Mouse (Mus musculus) myocyte (in vitro differentiated cells): ENCODE measurements at regions not wholly inside any gene's neighbourhood (a gene's known extent, or its start where the extent isn't known, plus 50 kb on each side); places are given as distances from the start of the nearest gene placed in this dataset.

Experiments used
- H3K27me3 ChIP-seq: one replicate; pipeline ENCODE4 v1.6.1; 2011; ENCODE audit not compliant: control insufficient read depth, insufficient read depth, insufficient read length
- H3K36me3 ChIP-seq: one replicate; pipeline ENCODE4 v1.6.1; 2011; ENCODE audit not compliant: control insufficient read depth, insufficient read depth
- H3K4me2 ChIP-seq: one replicate; pipeline ENCODE4 v1.6.1; 2011; ENCODE audit warnings: low read depth, control low read depth
- H3K4me3 ChIP-seq: one replicate; pipeline ENCODE4 v1.5.1; 2011; ENCODE audit warnings: mild to moderate bottlenecking, control low read depth, moderate library complexity
- H3K79me2 ChIP-seq: one replicate; pipeline ENCODE4 v1.6.1; 2011; ENCODE audit not compliant: control insufficient read depth, insufficient read depth
- H3ac ChIP-seq: one replicate; pipeline ENCODE4 v1.6.1; 2011; ENCODE audit not compliant: control insufficient read depth, insufficient read length
- CEBPB ChIP-seq: IDR thresholded peaks from 2 replicates; pipeline ENCODE4 v1.6.1; 2011; ENCODE audit warnings: mild to moderate bottlenecking, moderate library complexity; ENCODE audit not compliant: poor library complexity, insufficient read depth, severe bottlenecking
- E2F4 ChIP-seq: IDR thresholded peaks from one replicate; pipeline ENCODE4 v1.6.1; 2011; ENCODE audit warnings: mild to moderate bottlenecking, control low read depth, moderate library complexity; ENCODE audit not compliant: insufficient read depth
- MAX ChIP-seq: IDR thresholded peaks from one replicate; pipeline ENCODE4 v1.6.1; 2011; ENCODE audit warnings: low read depth, mild to moderate bottlenecking, control low read depth
- MYOD1 ChIP-seq, 3 experiments: IDR thresholded peaks; one replicate each; pipeline ENCODE4 v1.6.1; 2011; ENCODE audit warnings: control low read depth in 2 of 3, low read depth in 2 of 3, mild to moderate bottlenecking in 2 of 3, moderate library complexity in 1 of 3; ENCODE audit not compliant: insufficient read length in 2 of 3, control insufficient read depth in 1 of 3
- MYOG ChIP-seq, 3 experiments: IDR thresholded peaks; one replicate each; pipeline ENCODE4 v1.6.1; 2011; ENCODE audit warnings: control low read depth in 2 of 3, low read depth in 2 of 3, mild to moderate bottlenecking in 2 of 3; ENCODE audit not compliant: insufficient read length in 2 of 3, control insufficient read depth in 1 of 3, insufficient read depth in 1 of 3
- POLR2A ChIP-seq: IDR thresholded peaks from one replicate; pipeline ENCODE4 v1.6.1; 2011; ENCODE audit warnings: low read depth, mild to moderate bottlenecking, control low read depth, moderate library complexity; ENCODE audit not compliant: insufficient read length
- POLR2AphosphoS2 ChIP-seq: IDR thresholded peaks from one replicate; pipeline ENCODE4 v1.6.1; 2011; ENCODE audit warnings: low read depth, control low read depth; ENCODE audit not compliant: insufficient read length
- REST ChIP-seq: IDR thresholded peaks from one replicate; pipeline ENCODE4 v1.6.1; 2011; ENCODE audit warnings: mild to moderate bottlenecking, control low read depth, moderate library complexity; ENCODE audit not compliant: insufficient read depth, insufficient read length
- SRF ChIP-seq: IDR thresholded peaks from one replicate; pipeline ENCODE4 v1.6.1; 2011; ENCODE audit warnings: low read depth; ENCODE audit not compliant: control insufficient read depth, insufficient read length
- TCF12 ChIP-seq: IDR thresholded peaks from one replicate; pipeline ENCODE4 v1.6.1; 2011; ENCODE audit warnings: mild to moderate bottlenecking, control low read depth; ENCODE audit not compliant: poor library complexity, insufficient read depth, severe bottlenecking
- TCF3 ChIP-seq: IDR thresholded peaks from one replicate; pipeline ENCODE4 v1.6.1; 2011; ENCODE audit warnings: low read depth, control low read depth; ENCODE audit not compliant: insufficient read length
- USF1 ChIP-seq: IDR thresholded peaks from one replicate; pipeline ENCODE4 v1.6.1; 2011; ENCODE audit warnings: low read depth, mild to moderate bottlenecking, control low read depth, moderate library complexity

- H3ac ChIP-seq: no peak overlapping the region
- no peaks in the 10 kb centered on the region for H3K27me3 ChIP-seq
- no peak overlapping the region for H3K4me2 ChIP-seq
- no peaks in the 10 kb centered on the region for H3K36me3 ChIP-seq
- no peak overlapping the region for H3K4me3 ChIP-seq
- no peaks in the 10 kb centered on the region for H3K79me2 ChIP-seq
- TF ChIP-seq MYOD1 (IDR thresholded peaks at IDR 0.05; ENCODE audit: control insufficient read depth in 1 of 3, insufficient read length in 2 of 3, low read depth in 2 of 3) (peak; percentile 37 to 98 (median 98)), MYOG (IDR thresholded peaks at IDR 0.05; ENCODE audit: control insufficient read depth in 1 of 3, insufficient read depth in 1 of 3, insufficient read length in 2 of 3, low read depth in 2 of 3) (peak; percentile 89 to 100 (median 96)), TCF3 (peak; percentile 90), CEBPB (no peak), POLR2AphosphoS2 (peak; percentile 29), USF1 (no peak), TCF12 (peak; percentile 89), MAX (no peak), REST (no peak), SRF (peak; percentile 27), E2F4 (no peak), POLR2A (no peak)
Observed at GRCm38 (mm10) chr1:92776353-92776752, 55.1 kb upstream of the Gpc1 start.

GRCm38 (mm10) chr1:92775908-92776307 is 55.5 kb upstream of the Gpc1 start:
- no peaks in the 10 kb centered on the region for H3K36me3 ChIP-seq
- no peaks in the 10 kb centered on the region for H3K27me3 ChIP-seq
- H3K79me2 ChIP-seq: no peaks in the 10 kb centered on the region
- TF ChIP-seq SRF: no peak
- peak; percentile 5 to 96 (median 93) for TF ChIP-seq MYOD1 (IDR thresholded peaks at IDR 0.05; ENCODE audit: control insufficient read depth in 1 of 3, insufficient read length in 2 of 3, low read depth in 2 of 3)
- no peak for TF ChIP-seq E2F4
- no peak for TF ChIP-seq POLR2A
- TF ChIP-seq TCF3: peak; percentile 84
- TF ChIP-seq TCF12: peak; percentile 82
- no peak for TF ChIP-seq USF1
- peak; percentile 85 to 98 (median 89) for TF ChIP-seq MYOG (IDR thresholded peaks at IDR 0.05; ENCODE audit: control insufficient read depth in 1 of 3, insufficient read depth in 1 of 3, insufficient read length in 2 of 3, low read depth in 2 of 3)
- TF ChIP-seq CEBPB: no peak
- no peak overlapping the region for H3ac ChIP-seq
- H3K4me2 ChIP-seq: peak overlapping the region; percentile 64
- no peak overlapping the region for H3K4me3 ChIP-seq

GRCm38 (mm10) chr1:92774743-92775692 is 56.4 kb upstream of the Gpc1 start:
- Histone ChIP-seq H3K36me3 (no peaks in the 10 kb centered on the region), H3K27me3 (no peaks in the 10 kb centered on the region), H3K4me3 (peak overlapping the region; percentile 1), H3ac (no peak overlapping the region), H3K4me2 (peak overlapping the region; percentile 64), H3K79me2 (no peaks in the 10 kb centered on the region)
- TF ChIP-seq TCF3 (no peak), SRF (no peak), MYOG (IDR thresholded peaks at IDR 0.05; ENCODE audit: control insufficient read depth in 1 of 3, insufficient read depth in 1 of 3, insufficient read length in 2 of 3, low read depth in 2 of 3) (peak in 1 of 3 experiments; percentile 27), CEBPB (no peak), MAX (no peak)

GRCm38 (mm10) chr1:92774006-92774405 is 57.4 kb upstream of the Gpc1 start:
- Histone ChIP-seq H3K36me3 (no peaks in the 10 kb centered on the region), H3K79me2 (no peaks in the 10 kb centered on the region), H3K4me2 (peak overlapping the region; percentile 64), H3ac (no peak overlapping the region), H3K4me3 (peak overlapping the region; percentile 1), H3K27me3 (no peaks in the 10 kb centered on the region)
- TF ChIP-seq MYOG (IDR thresholded peaks at IDR 0.05; ENCODE audit: control insufficient read depth in 1 of 3, insufficient read depth in 1 of 3, insufficient read length in 2 of 3, low read depth in 2 of 3): no peak
- no peak for TF ChIP-seq POLR2A
- TF ChIP-seq REST: no peak
- TF ChIP-seq MYOD1 (IDR thresholded peaks at IDR 0.05; ENCODE audit: control insufficient read depth in 1 of 3, insufficient read length in 2 of 3, low read depth in 2 of 3): no peak

DNA sequence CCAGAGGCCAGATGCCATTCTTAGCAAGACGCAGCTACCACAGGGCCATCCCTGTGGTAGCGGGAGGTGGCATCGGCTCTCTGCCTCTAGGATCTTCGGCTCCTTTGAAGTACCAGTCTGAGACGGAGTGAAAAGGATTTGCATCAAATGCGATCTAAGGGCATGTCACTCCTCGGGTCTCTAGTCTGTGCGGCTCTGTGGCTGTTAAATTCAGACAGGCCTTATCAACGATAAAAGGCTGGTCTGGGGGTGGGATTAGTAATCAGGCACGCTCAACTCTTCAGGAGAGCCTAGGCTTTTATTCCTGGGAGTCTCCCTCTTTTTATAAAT is 58.7 kb upstream of the Gpc1 start:
- Histone ChIP-seq H3K4me2 (peak overlapping the region; percentile 12), H3K27me3 (no peaks in the 10 kb centered on the region), H3ac (no peak overlapping the region), H3K36me3 (no peaks in the 10 kb centered on the region), H3K4me3 (no peak overlapping the region), H3K79me2 (no peaks in the 10 kb centered on the region)
- TF ChIP-seq MYOD1 (IDR thresholded peaks at IDR 0.05; ENCODE audit: control insufficient read depth in 1 of 3, insufficient read length in 2 of 3, low read depth in 2 of 3): no peak
- no peak for TF ChIP-seq MAX
- TF ChIP-seq TCF3: no peak
- no peak for TF ChIP-seq CEBPB
- no peak for TF ChIP-seq SRF
